Mouse (Mus musculus) midbrain, embryonic 16.5 days (tissue): Measurements from ENCODE around the gene Tll1. TPM values are rescaled to one million over a fixed set of nuclear protein-coding genes. Genes with fewer than 3 reads are reported as not detected.
A peak's percentile ranks its signal among the peaks of the same experiment; 100 is the strongest.

ENCODE experiments used
- ATAC-seq: fragments of 200-750 bp; cut with Nextera tagmentation; 2 replicates; pipeline ENCODE4 v1.8.0; 2017; ENCODE audit warnings: moderate TSS enrichment
- H3K27ac ChIP-seq: fragments of 300-500 bp; sonication (generic); 2 replicates; pipeline ENCODE4 v1.5.1; 2014; ENCODE audit warnings: mild to moderate bottlenecking, low read length, mixed read lengths
- H3K27me3 ChIP-seq: fragments of 300-500 bp; sonication (generic); 2 replicates; pipeline ENCODE4 v1.6.1; 2014; ENCODE audit warnings: low read depth, low read length, mixed read lengths; ENCODE audit not compliant: control insufficient read depth, insufficient read depth
- H3K36me3 ChIP-seq: fragments of 300-500 bp; sonication (generic); 2 replicates; pipeline ENCODE4 v1.6.1; 2014; ENCODE audit warnings: mild to moderate bottlenecking, low read length, moderate library complexity, mixed read lengths; ENCODE audit not compliant: control insufficient read depth, insufficient read depth
- H3K4me1 ChIP-seq: fragments of 300-500 bp; sonication (generic); 2 replicates; pipeline ENCODE4 v1.6.1; 2014; ENCODE audit warnings: mild to moderate bottlenecking, low read length, mixed read lengths; ENCODE audit not compliant: control insufficient read depth, insufficient read depth
- H3K4me2 ChIP-seq: fragments of 300-500 bp; sonication (generic); 2 replicates; pipeline ENCODE4 v1.6.1; 2014; ENCODE audit warnings: mild to moderate bottlenecking, low read length, mixed read lengths
- H3K4me3 ChIP-seq: fragments of 300-500 bp; sonication (generic); 2 replicates; pipeline ENCODE4 v1.5.1; 2014; ENCODE audit warnings: low read depth, mild to moderate bottlenecking, low read length, moderate library complexity, mixed read lengths
- H3K9ac ChIP-seq: fragments of 300-500 bp; sonication (generic); 2 replicates; pipeline ENCODE4 v1.6.1; 2014; ENCODE audit warnings: low read depth, low read length, mixed read lengths
- H3K9me3 ChIP-seq: fragments of 300-500 bp; sonication (generic); replicated peaks from 2 replicates; pipeline ENCODE4 v1.6.1; 2014; ENCODE audit warnings: mild to moderate bottlenecking, low read length, mixed read lengths; ENCODE audit not compliant: control insufficient read depth, poor library complexity, severe bottlenecking
- WGBS: fragments of 180-500 bp; shearing (Covaris S2); extraction: QIAGEN DNeasy Blood & Tissue Kit; methylation state at CpG from one replicate; pipeline ENCODE4 v1.1.7; 2014; 5-methylcytosine and 5-hydroxymethylcytosine counted together
- polyA plus RNA-seq: library from polyadenylated mRNA; unstranded; fragments of >200 nt; fragmentation: Nextera tagmentation; extraction: Ambion mirVana; gene quantifications from 2 replicates; pipeline ENCODE4 v1.2.1, GENCODE M21; 2015

Gene Tll1
- polyA plus RNA-seq, 1 experiment from 2014 or later: 2.9 TPM

DNA sequence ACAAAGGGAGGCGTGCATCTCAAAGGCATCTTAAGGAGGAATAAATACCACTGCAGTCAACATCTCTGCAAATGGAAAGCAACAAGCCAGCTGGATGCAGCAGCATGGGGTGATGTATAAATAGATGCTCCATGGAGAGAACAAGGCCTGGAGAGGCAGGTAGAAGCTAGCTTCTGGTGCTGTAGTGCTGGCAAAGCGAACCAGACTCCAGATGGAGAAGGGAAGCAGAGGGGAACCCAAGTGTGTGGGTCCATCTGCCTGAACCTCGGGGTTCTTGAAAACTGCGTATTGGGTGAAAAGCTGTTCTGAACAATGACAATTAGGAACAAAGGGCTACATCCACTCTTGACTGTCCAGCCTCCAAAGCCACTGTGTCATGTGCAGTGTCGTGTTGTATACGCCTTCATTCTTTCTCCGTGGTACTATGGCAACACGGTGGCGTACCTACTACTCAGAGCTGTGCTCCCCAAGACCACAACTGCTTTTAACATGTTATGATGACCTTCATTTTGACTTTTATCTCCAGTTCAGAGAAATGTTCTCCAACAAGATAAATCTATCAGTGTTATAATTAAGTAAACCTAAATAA lies 53.8 kb downstream of the Tll1 start:
- no peak overlapping the region for H3K27ac ChIP-seq
- peak; percentile 62; the same call in 1 of the 2 replicates for ATAC-seq
- H3K9me3 ChIP-seq: no peaks in the 10 kb centered on the region
- H3K27me3 ChIP-seq: no peaks in the 10 kb centered on the region
- H3K4me2 ChIP-seq: no peak overlapping the region
- H3K4me1 ChIP-seq: peaks cover 4% of the 10 kb centered on the region; the same call in 1 of the 2 replicates
- no peaks in the 10 kb centered on the region for H3K36me3 ChIP-seq
- H3K4me3 ChIP-seq: no peak overlapping the region
- 49% methylated on average over 9 of the region's 9 CpGs for WGBS
- no peak overlapping the region for H3K9ac ChIP-seq

DNA sequence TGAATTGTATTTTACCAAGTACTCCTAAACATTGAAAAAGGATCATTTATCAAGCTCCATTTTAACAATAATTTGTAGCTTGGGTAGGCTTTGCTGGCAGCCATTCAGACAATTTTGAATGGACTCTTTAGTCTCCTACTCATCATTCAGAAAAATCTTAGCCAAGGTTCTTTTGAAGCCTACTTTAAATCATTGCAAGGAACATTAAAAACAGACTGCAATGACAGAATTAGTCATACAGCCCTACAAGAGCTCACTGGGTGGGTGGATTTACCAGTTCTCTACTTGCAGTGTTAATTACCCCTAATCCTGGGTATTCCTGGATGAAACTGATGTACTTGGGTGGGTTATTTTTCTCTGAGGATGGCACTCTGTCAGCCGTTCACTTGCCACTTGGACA lies 69.5 kb downstream of the Tll1 start:
- ATAC-seq: no peak
- WGBS: 62% methylated on average over 1 of the region's 1 CpGs
- no peaks in the 10 kb centered on the region for H3K9me3 ChIP-seq
- no peak overlapping the region for H3K4me2 ChIP-seq
- no peaks in the 10 kb centered on the region for H3K36me3 ChIP-seq
- H3K4me1 ChIP-seq: no peaks in the 10 kb centered on the region
- no peak overlapping the region for H3K4me3 ChIP-seq
- H3K27ac ChIP-seq: no peak overlapping the region
- H3K9ac ChIP-seq: no peak overlapping the region
- H3K27me3 ChIP-seq: no peaks in the 10 kb centered on the region

DNA sequence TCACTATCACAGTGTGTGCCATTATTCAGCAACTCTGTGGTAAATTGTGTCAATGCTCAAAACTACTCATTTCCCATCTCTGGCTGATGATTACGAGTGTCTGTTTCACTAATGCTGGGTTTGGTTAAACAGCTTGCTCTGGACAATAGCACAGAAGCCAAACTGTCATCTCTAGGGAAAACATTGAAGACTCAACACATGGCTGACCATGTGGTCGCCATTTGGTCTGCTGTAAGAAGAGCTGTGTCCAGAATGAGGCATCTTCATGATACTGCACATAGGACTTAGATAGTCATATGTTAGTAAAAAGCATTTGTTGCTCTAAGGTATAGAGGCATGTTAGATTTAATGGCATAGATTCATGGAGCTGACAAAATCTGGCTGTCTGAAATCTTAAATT lies 98.9 kb downstream of the Tll1 start:
- 77% methylated on average over 2 of the region's 2 CpGs for WGBS

DNA sequence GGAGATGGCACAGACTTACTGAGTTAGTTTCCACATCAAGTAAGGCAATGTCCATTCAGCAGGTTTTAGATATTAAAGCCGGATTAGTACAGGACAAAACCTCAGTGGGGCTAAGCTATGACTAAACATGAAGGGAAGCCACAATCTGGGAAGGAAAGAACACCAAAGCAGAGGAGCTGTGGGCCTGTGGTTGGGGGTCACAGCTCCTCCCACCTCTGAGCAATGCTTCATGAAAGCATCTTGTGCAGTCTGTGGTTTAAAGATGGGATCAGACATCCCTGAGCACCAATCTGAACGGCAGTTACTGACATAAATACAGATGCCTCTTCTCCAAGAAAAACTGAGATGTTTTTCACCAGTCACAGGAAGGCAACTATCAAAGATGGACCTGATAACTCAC lies 132.7 kb downstream of the Tll1 start:
- Histone ChIP-seq H3K27me3 (no peaks in the 10 kb centered on the region), H3K4me3 (no peak overlapping the region), H3K9ac (no peak overlapping the region), H3K4me2 (no peak overlapping the region), H3K36me3 (no peaks in the 10 kb centered on the region), H3K4me1 (no peaks in the 10 kb centered on the region), H3K9me3 (no peaks in the 10 kb centered on the region), H3K27ac (no peak overlapping the region)
- ATAC-seq: no peak
- WGBS: 65% methylated on average over 2 of the region's 2 CpGs

More for the DNA sequence above, 98.9 kb downstream of the Tll1 start:
- H3K27ac ChIP-seq: no peak overlapping the region
- no peaks in the 10 kb centered on the region for H3K4me1 ChIP-seq
- no peak overlapping the region for H3K4me3 ChIP-seq
- no peak for ATAC-seq
- H3K36me3 ChIP-seq: no peaks in the 10 kb centered on the region
- H3K4me2 ChIP-seq: no peak overlapping the region
- H3K9me3 ChIP-seq: no peaks in the 10 kb centered on the region
- H3K9ac ChIP-seq: no peak overlapping the region
- H3K27me3 ChIP-seq: no peaks in the 10 kb centered on the region

DNA sequence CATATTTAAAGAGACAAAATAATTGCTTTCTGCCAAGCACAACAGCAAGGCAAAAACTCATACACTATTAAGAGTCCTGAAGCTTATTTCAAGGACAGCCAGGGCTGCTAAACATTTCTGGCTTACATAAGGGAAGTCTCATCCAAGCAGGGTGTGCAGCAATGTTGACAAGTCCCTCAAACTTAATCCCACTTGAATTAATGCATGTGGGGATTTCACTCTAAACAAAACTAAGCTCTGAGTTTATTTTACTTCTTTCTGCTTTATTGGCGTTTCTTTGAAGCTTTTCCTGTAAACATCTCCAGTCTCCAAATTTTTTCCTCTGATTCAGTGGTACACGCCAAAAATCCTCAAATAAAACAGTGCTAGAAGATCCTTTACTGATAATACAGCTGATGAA lies 146.2 kb downstream of the Tll1 start:
- no peak for ATAC-seq
- WGBS: 56% methylated on average over 2 of the region's 2 CpGs
- Histone ChIP-seq H3K4me3 (no peak overlapping the region), H3K4me1 (no peaks in the 10 kb centered on the region), H3K9me3 (no peaks in the 10 kb centered on the region), H3K27ac (no peak overlapping the region), H3K4me2 (no peak overlapping the region), H3K27me3 (no peaks in the 10 kb centered on the region), H3K36me3 (no peaks in the 10 kb centered on the region), H3K9ac (no peak overlapping the region)

DNA sequence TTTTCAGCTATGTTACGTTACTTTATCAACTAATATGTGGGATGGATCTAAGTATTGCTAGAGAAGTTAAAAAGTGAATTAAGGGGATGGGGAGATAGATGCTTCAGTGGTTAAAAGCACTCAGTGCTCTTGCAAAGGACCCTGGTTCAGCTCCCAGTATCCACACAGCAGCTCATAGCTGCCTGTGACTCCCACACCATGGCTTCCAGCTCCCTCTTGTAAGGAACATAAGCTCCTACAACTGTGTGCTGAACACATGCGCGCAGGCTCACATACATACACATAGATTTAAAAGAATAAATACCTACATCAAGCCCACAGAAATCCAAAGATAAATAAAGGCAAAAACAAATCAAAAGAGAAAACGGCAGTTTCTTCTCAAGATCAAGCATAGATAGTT lies 148.5 kb downstream of the Tll1 start:
- WGBS: 94% methylated on average over 4 of the region's 4 CpGs
- no peak for ATAC-seq
- no peak overlapping the region for H3K27ac ChIP-seq
- H3K36me3 ChIP-seq: no peaks in the 10 kb centered on the region
- H3K4me1 ChIP-seq: no peaks in the 10 kb centered on the region
- H3K9ac ChIP-seq: no peak overlapping the region
- H3K4me3 ChIP-seq: no peak overlapping the region
- H3K9me3 ChIP-seq: no peaks in the 10 kb centered on the region
- H3K4me2 ChIP-seq: no peak overlapping the region
- H3K27me3 ChIP-seq: no peaks in the 10 kb centered on the region

DNA sequence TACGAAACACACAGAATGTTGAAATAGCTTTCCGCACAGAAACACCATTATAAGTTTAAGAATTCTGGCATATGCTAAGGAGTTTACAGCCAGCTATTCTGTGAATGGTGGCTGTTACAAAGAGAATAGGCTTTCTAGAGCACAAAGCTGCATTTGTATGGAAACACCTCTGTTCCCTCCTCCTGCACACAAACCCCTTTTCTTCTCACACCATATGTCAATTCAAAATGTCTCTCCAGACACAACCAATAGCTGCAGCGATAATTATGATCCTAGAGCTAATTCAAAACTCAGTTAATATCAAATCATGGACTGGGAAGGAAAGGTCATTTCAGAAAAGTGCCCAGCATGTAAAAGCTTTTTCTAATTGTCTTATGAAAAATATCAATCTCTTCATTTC lies 157.5 kb downstream of the Tll1 start:
- Histone ChIP-seq H3K27me3 (no peaks in the 10 kb centered on the region), H3K4me1 (0 out of 2 replicates have a peak, but pooled peaks cover 2% of the 10 kb centered on the region), H3K9me3 (no peaks in the 10 kb centered on the region), H3K4me2 (no peak overlapping the region), H3K36me3 (no peaks in the 10 kb centered on the region), H3K4me3 (no peak overlapping the region), H3K9ac (no peak overlapping the region), H3K27ac (no peak overlapping the region)
- ATAC-seq: no peak
- 54% methylated on average over 3 of the region's 3 CpGs for WGBS

DNA sequence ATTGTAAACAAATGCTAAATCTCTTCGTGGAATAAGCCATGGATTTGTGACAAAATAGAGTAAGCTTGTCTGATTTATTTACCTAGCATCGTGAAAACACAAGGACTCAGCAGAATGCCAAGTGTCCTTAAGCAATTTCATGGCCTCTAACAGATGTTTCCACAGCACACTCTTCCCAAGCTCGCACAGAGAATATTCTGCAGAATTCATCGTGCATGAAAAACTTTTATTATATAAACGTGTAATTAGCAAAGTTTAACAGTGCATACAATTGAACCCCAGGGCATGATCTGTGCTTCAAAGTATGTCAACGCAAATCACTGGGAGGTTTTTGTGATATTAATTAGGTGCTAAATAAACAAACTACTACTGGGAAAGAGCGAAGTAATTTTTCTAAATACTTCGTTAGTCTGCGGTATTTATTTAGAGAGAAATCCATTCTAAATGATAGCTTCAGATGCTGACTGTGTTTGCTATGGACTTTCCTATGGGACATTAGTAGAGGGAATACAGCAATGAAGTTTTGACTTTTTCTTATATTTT lies 158.0 kb downstream of the Tll1 start:
- H3K4me2 ChIP-seq: no peak overlapping the region
- H3K27me3 ChIP-seq: no peaks in the 10 kb centered on the region
- no peaks in the 10 kb centered on the region for H3K36me3 ChIP-seq
- no peak for ATAC-seq
- no peak overlapping the region for H3K27ac ChIP-seq
- 0 out of 2 replicates have a peak, but pooled peaks cover 2% of the 10 kb centered on the region for H3K4me1 ChIP-seq
- H3K9ac ChIP-seq: no peak overlapping the region
- H3K4me3 ChIP-seq: no peak overlapping the region
- no peaks in the 10 kb centered on the region for H3K9me3 ChIP-seq
- WGBS: 62% methylated on average over 9 of the region's 9 CpGs

DNA sequence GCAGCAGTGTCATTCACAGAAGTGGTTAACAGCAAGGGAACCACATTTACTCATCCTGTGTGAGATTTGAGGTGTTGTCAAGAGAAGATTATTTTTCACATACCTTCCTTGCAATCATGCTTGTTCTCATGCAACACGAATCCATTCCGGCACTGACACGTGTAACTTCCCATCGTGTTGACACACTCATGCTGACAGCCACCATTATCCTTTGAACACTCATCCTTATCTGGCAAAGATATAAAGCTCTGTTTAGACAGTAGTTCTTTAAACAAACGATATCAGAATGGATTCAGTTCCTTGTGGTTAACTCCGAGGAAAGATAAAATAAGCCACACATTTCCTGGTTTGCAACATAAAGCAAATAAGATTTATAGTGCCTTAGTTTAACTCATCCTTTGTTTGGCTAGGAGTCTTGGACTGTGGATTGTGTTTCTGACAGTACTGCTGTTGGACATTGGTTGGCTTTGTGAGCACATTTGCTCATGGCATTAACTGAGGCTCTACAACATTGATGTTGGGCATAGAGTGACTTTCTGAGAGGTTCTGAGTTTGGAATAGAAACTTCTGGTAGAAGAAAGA lies 164.7 kb downstream of the Tll1 start:
- Histone ChIP-seq H3K27ac (no peak overlapping the region), H3K4me1 (no peaks in the 10 kb centered on the region), H3K36me3 (no peaks in the 10 kb centered on the region), H3K9me3 (no peaks in the 10 kb centered on the region), H3K27me3 (no peaks in the 10 kb centered on the region), H3K4me2 (no peak overlapping the region), H3K4me3 (no peak overlapping the region), H3K9ac (no peak overlapping the region)
- no peak for ATAC-seq
- WGBS: 87% methylated on average over 6 of the region's 6 CpGs
